Mouse (Mus musculus) cerebellum, postnatal 10 days (tissue): Measurements from ENCODE around the gene Tgfbr3.

ENCODE experiments used
- DNase-seq, 2 experiments: peaks; one replicate each; pipeline ENCODE4 v3.0.0; 2021; ENCODE audit warnings: mixed read lengths in 2 of 2

Gene Tgfbr3

GRCm38 (mm10) chr5:107068146-107068545 lies 221.3 kb downstream of the Tgfbr3 start:
- DNase-seq = no peak

GRCm38 (mm10) chr5:107067531-107067930 lies 221.9 kb downstream of the Tgfbr3 start:
- DNase-seq = no peak

DNA sequence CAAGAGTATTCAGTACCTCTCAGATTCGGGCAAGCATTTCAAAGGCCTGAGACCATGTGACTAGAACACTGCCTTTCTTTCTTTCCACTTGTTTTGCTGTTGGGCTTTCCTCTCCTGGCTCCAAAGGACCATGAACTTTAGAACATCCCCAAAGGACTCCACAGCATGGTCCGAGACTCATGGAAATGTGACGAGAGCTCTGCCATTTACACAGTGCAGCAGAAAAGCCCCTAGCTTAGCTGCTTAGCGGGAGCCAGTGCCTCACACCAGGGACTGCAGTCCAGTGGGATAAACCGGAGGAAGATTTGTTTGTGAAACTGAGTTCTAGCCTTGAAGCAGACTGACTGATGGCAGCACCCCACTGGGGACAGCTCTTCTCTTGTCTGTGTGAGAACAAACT lies 224.5 kb downstream of the Tgfbr3 start:
- DNase-seq = no peak

DNA sequence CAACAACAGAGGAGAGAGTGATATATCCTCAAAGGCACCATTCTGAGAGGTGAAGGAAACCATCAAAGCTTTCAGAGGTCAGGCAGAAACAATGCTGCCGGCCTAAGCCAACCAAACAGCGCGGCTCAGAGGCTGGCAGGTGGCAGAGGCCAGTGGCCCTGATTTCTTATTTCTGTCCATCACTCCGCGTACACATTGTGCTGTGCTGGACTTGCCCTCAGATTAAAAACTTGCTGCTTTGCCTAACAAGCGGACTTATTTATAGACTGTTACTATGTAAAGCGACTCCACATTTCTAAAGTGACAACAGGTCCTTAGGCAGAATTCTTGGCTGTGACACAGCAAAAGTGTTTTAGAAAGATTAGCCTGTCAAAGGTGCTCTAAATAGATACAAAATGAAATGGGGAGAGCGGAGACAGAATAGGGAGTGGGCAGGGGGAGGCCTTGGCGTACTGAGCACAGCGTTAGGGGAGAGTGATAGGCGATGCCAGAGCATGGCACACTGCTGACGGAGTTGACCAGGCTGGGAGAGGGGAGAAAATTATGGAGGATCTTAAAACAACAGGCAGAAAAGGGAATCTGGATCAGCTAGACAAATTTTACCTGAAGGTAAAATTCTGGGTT lies 227.1 kb downstream of the Tgfbr3 start:
- DNase-seq = no peak

- DNase-seq = no peak
These were observed 229.9 kb downstream of the Tgfbr3 start for GRCm38 (mm10) chr5:107059514-107059913.

DNA sequence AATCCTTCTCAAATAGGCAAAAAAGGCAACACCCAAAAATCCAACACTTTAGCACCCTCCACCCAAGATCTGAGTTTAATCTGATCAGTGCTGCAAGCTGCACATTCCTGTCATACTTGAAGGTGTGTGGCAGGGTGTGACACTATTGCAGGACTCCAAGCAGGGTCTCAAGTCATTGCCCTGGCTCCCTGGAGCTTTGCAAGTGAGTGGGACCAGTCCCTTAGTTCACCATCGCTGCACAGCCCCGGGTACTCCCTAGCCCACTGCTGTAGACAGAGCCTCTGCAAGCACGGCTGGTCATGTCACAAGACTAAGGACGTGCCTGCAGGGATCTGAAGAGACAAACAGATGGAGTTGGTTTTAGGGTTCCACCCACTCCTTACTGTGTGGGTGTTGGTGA lies 230.8 kb downstream of the Tgfbr3 start:
- DNase-seq = no peak
